Mouse (Mus musculus): ENCODE data around the gene Izumo2. TPM values are rescaled to one million over a fixed set of nuclear protein-coding genes. Genes with fewer than 3 reads are reported as not detected.
"Not testable (repeated sequence)": the region's sequence is repeated elsewhere in the genome, so short reads cannot be mapped to it uniquely, and the experiment has no call there.

Izumo2 gene
- polyA plus RNA-seq, 1 experiment from 2014 or later, result not detected

GRCm38 (mm10) chr7:44748101-44749044, 39.8 kb downstream of the Izumo2 start, which contains the start of gene Vrk3:
Gene Vrk3, plus strand, starts transcription at chr7:44748413.
- under 1% methylated on average over 44 of the region's 44 CpGs for WGBS
- Histone ChIP-seq H3K4me1 (replicated peaks; ENCODE audit: control insufficient read depth, insufficient read depth, low read length) (peaks cover 11% of the 10 kb centered on the region; the same call in 1 of the 2 replicates), H3K4me2 (ENCODE audit: low read depth, low read length, severe bottlenecking) (peak within 1 kb of the TSS; percentile 78), H3K27ac (ENCODE audit: low read depth, low read length) (peak within 1 kb of the TSS; percentile 62; the same call in 1 of the 2 replicates), H3K4me3 (ENCODE audit: low read depth, low read length) (peak within 1 kb of the TSS; percentile 72), H3K27me3 (ENCODE audit: control insufficient read depth, insufficient read depth, low read length) (no peaks in the 10 kb centered on the region), H3K9ac (ENCODE audit: low read length) (peak within 1 kb of the TSS; percentile 67), H3K36me3 (ENCODE audit: control insufficient read depth, insufficient read depth, low read length) (no peaks in the 10 kb centered on the region), H3K9me3 (ENCODE audit: control insufficient read depth, low read length) (no peaks in the 10 kb centered on the region)
- DNase-seq (ENCODE audit: low spot score), result peak; percentile 96
- ATAC-seq (replicated peaks; ENCODE audit: low FRiP score), result peak; percentile 95

- H3K4me1 ChIP-seq (replicated peaks; ENCODE audit: control insufficient read depth, insufficient read depth, low read length); ATAC-seq (replicated peaks; ENCODE audit: low FRiP score); H3K36me3 ChIP-seq (ENCODE audit: control insufficient read depth, insufficient read depth, low read length); H3K9me3 ChIP-seq (ENCODE audit: control insufficient read depth, low read length); H3K27me3 ChIP-seq (ENCODE audit: control insufficient read depth, insufficient read depth, low read length); DNase-seq (ENCODE audit: low spot score); H3K4me2 ChIP-seq (ENCODE audit: low read depth, low read length, severe bottlenecking); H3K4me3 ChIP-seq (ENCODE audit: low read depth, low read length); H3K9ac ChIP-seq (ENCODE audit: low read length); H3K27ac ChIP-seq (ENCODE audit: low read depth, low read length): not testable (repeated sequence)
- 81% methylated on average over 1 of the region's 1 CpGs for WGBS
Measured at GRCm38 (mm10) chr7:44750950-44751349, 42.4 kb downstream of the Izumo2 start, which contains the start of gene Zfp473. Gene Zfp473, minus strand, starts transcription at chr7:44751050.

GRCm38 (mm10) chr7:44757164-44757563, 48.6 kb downstream of the Izumo2 start:
- no peaks in the 10 kb centered on the region for H3K4me1 ChIP-seq (replicated peaks; ENCODE audit: control insufficient read depth, insufficient read depth, low read length)
- no peak overlapping the region for H3K27ac ChIP-seq (ENCODE audit: low read depth, low read length)
- no peak overlapping the region for H3K4me3 ChIP-seq (ENCODE audit: low read depth, low read length)
- no peaks in the 10 kb centered on the region for H3K27me3 ChIP-seq (ENCODE audit: control insufficient read depth, insufficient read depth, low read length)
- no peaks in the 10 kb centered on the region for H3K9me3 ChIP-seq (ENCODE audit: control insufficient read depth, low read length)
- ATAC-seq (replicated peaks; ENCODE audit: low FRiP score), result no peak
- 92% methylated on average over 2 of the region's 2 CpGs for WGBS
- no peaks in the 10 kb centered on the region; the same call in 1 of the 2 replicates for H3K36me3 ChIP-seq (ENCODE audit: control insufficient read depth, insufficient read depth, low read length)
- no peak for DNase-seq (ENCODE audit: low spot score)
- H3K4me2 ChIP-seq (ENCODE audit: low read depth, low read length, severe bottlenecking), result no peak overlapping the region
- no peak overlapping the region for H3K9ac ChIP-seq (ENCODE audit: low read length)

GRCm38 (mm10) chr7:44760366-44760765, 51.8 kb downstream of the Izumo2 start:
- DNase-seq (ENCODE audit: low spot score) (no peak), ATAC-seq (replicated peaks; ENCODE audit: low FRiP score) (no peak)
- H3K4me3 ChIP-seq (ENCODE audit: low read depth, low read length), result no peak overlapping the region
- no peaks in the 10 kb centered on the region for H3K4me1 ChIP-seq (replicated peaks; ENCODE audit: control insufficient read depth, insufficient read depth, low read length)
- H3K4me2 ChIP-seq (ENCODE audit: low read depth, low read length, severe bottlenecking), result no peak overlapping the region
- H3K27me3 ChIP-seq (ENCODE audit: control insufficient read depth, insufficient read depth, low read length), result no peaks in the 10 kb centered on the region
- H3K9ac ChIP-seq (ENCODE audit: low read length), result no peak overlapping the region
- H3K36me3 ChIP-seq (ENCODE audit: control insufficient read depth, insufficient read depth, low read length), result no peaks in the 10 kb centered on the region; the same call in 1 of the 2 replicates
- no peak overlapping the region for H3K27ac ChIP-seq (ENCODE audit: low read depth, low read length)
- no peaks in the 10 kb centered on the region for H3K9me3 ChIP-seq (ENCODE audit: control insufficient read depth, low read length)

GRCm38 (mm10) chr7:44768129-44768528, 59.6 kb downstream of the Izumo2 start:
- H3K36me3 ChIP-seq (ENCODE audit: control insufficient read depth, insufficient read depth, low read length), result no peaks in the 10 kb centered on the region; the same call in 1 of the 2 replicates
- no peak overlapping the region for H3K27ac ChIP-seq (ENCODE audit: low read depth, low read length)
- no peaks in the 10 kb centered on the region for H3K9me3 ChIP-seq (ENCODE audit: control insufficient read depth, low read length)
- H3K9ac ChIP-seq (ENCODE audit: low read length), result no peak overlapping the region
- no peaks in the 10 kb centered on the region for H3K4me1 ChIP-seq (replicated peaks; ENCODE audit: control insufficient read depth, insufficient read depth, low read length)
- no peak overlapping the region for H3K4me3 ChIP-seq (ENCODE audit: low read depth, low read length)
- DNase-seq (ENCODE audit: low spot score) (no peak), ATAC-seq (replicated peaks; ENCODE audit: low FRiP score) (no peak)
- no peak overlapping the region for H3K4me2 ChIP-seq (ENCODE audit: low read depth, low read length, severe bottlenecking)
- H3K27me3 ChIP-seq (ENCODE audit: control insufficient read depth, insufficient read depth, low read length), result no peaks in the 10 kb centered on the region
- 89% methylated on average over 5 of the region's 5 CpGs for WGBS

Other genes with a start within 250 kb of the Izumo2 start
- gene Aspdh, start 243.4 kb upstream of the Izumo2 start, polyA plus RNA-seq (2014; fragmentation: Nextera tagmentation; extraction: Ambion mirVana), result 2.6 and 2.9 TPM in 2 replicates
- gene Josd2, start 240.8 kb upstream of the Izumo2 start, polyA plus RNA-seq (2014; fragmentation: Nextera tagmentation; extraction: Ambion mirVana), result 60.9 and 68.9 TPM in 2 replicates
- gene Emc10, start 212.2 kb upstream of the Izumo2 start, polyA plus RNA-seq (2014; fragmentation: Nextera tagmentation; extraction: Ambion mirVana), result 115 and 124 TPM in 2 replicates
- 22.3 and 25.3 TPM in 2 replicates for gene Fam71e1, start 212.2 kb upstream of the Izumo2 start, polyA plus RNA-seq (2014; fragmentation: Nextera tagmentation; extraction: Ambion mirVana)
- 0.23 TPM in 1 of 2 replicates, not detected in the other for gene Mybpc2, start 184.1 kb upstream of the Izumo2 start, polyA plus RNA-seq (2014; fragmentation: Nextera tagmentation; extraction: Ambion mirVana)
- 0.13 and 0.23 TPM in 2 replicates for gene Spib, start 176.7 kb upstream of the Izumo2 start, polyA plus RNA-seq (2014; fragmentation: Nextera tagmentation; extraction: Ambion mirVana)
- 124 and 133 TPM in 2 replicates for gene Pold1, start 159.9 kb upstream of the Izumo2 start, polyA plus RNA-seq (2014; fragmentation: Nextera tagmentation; extraction: Ambion mirVana)
- 72.3 and 76.4 TPM in 2 replicates for gene Nr1h2, start 154.8 kb upstream of the Izumo2 start, polyA plus RNA-seq (2014; fragmentation: Nextera tagmentation; extraction: Ambion mirVana)
- gene Napsa, start 136.4 kb upstream of the Izumo2 start, polyA plus RNA-seq (2014; fragmentation: Nextera tagmentation; extraction: Ambion mirVana), result 0.68 and 0.92 TPM in 2 replicates
- gene Kcnc3, start 118.1 kb upstream of the Izumo2 start, polyA plus RNA-seq (2014; fragmentation: Nextera tagmentation; extraction: Ambion mirVana), result 1.8 and 2.0 TPM in 2 replicates
- gene Myh14, start 37.9 kb upstream of the Izumo2 start, polyA plus RNA-seq (2014; fragmentation: Nextera tagmentation; extraction: Ambion mirVana), result 1.7 and 2.6 TPM in 2 replicates
- gene Vrk3, start 39.7 kb downstream of the Izumo2 start, polyA plus RNA-seq (2014; fragmentation: Nextera tagmentation; extraction: Ambion mirVana), result 41.7 and 42.2 TPM in 2 replicates
- 3.9 and 4.4 TPM in 2 replicates for gene Zfp473, start 42.3 kb downstream of the Izumo2 start, polyA plus RNA-seq (2014; fragmentation: Nextera tagmentation; extraction: Ambion mirVana)
- gene Nup62, start 107.3 kb downstream of the Izumo2 start, polyA plus RNA-seq (2014; fragmentation: Nextera tagmentation; extraction: Ambion mirVana), result 73.5 and 86.5 TPM in 2 replicates
- gene Il4i1, start 107.6 kb downstream of the Izumo2 start, polyA plus RNA-seq (2014; fragmentation: Nextera tagmentation; extraction: Ambion mirVana), result 1.1 and 1.4 TPM in 2 replicates
- 3.2 and 3.4 TPM in 2 replicates for gene Atf5, start 107.9 kb downstream of the Izumo2 start, polyA plus RNA-seq (2014; fragmentation: Nextera tagmentation; extraction: Ambion mirVana)
- 79.9 and 83.0 TPM in 2 replicates for gene Akt1s1, start 140.2 kb downstream of the Izumo2 start, polyA plus RNA-seq (2014; fragmentation: Nextera tagmentation; extraction: Ambion mirVana)
- gene Tbc1d17, start 140.3 kb downstream of the Izumo2 start, polyA plus RNA-seq (2014; fragmentation: Nextera tagmentation; extraction: Ambion mirVana), result 67.6 and 69.9 TPM in 2 replicates
- gene Pnkp, start 148.4 kb downstream of the Izumo2 start, polyA plus RNA-seq (2014; fragmentation: Nextera tagmentation; extraction: Ambion mirVana), result 31.6 and 32.1 TPM in 2 replicates
- 454 and 526 TPM in 2 replicates for gene Ptov1, start 161.0 kb downstream of the Izumo2 start, polyA plus RNA-seq (2014; fragmentation: Nextera tagmentation; extraction: Ambion mirVana)
- gene Med25, start 184.0 kb downstream of the Izumo2 start, polyA plus RNA-seq (2014; fragmentation: Nextera tagmentation; extraction: Ambion mirVana), result 135 and 139 TPM in 2 replicates
- gene Fuz, start 187.3 kb downstream of the Izumo2 start, polyA plus RNA-seq (2014; fragmentation: Nextera tagmentation; extraction: Ambion mirVana), result 32.9 TPM in 2 replicates
- gene Ap2a1, start 220.8 kb downstream of the Izumo2 start, polyA plus RNA-seq (2014; fragmentation: Nextera tagmentation; extraction: Ambion mirVana), result 88.8 and 93.4 TPM in 2 replicates
- 0.23 TPM in 1 of 2 replicates, not detected in the other for gene Tsks, start 234.5 kb downstream of the Izumo2 start, polyA plus RNA-seq (2014; fragmentation: Nextera tagmentation; extraction: Ambion mirVana)

All from forebrain, embryonic 11.5 days (tissue).